Mouse (Mus musculus): ENCODE measurements around the gene Adipoq. TPM values are rescaled to one million over a fixed set of nuclear protein-coding genes. Genes with fewer than 3 reads are reported as not detected.

Adipoq gene
- total RNA-seq, 2 experiments from 2014 or later = 4.4 TPM; not detected in 1

DNA sequence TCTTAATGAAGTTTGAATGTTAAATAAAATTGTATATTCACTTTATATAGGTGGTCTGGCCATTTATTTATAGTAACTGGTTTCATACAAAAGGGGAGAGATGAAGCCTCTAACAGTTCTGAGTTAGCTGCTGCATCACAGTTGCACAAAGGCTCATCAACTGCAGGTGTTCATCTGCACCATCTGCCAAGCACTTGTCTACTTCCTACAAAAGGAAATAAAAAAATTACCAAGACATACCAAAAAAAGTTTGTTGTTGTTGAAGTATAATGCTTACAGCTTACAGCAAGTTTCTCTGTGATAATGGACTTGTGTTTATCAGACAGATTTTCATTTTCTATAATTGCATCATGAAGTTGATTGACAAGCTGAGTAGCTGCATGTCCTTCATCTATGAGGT, 32.4 kb upstream of the Adipoq start:
- ATAC-seq (replicated peaks; ENCODE audit: low FRiP score, poor library complexity, severe bottlenecking) = no peak

DNA sequence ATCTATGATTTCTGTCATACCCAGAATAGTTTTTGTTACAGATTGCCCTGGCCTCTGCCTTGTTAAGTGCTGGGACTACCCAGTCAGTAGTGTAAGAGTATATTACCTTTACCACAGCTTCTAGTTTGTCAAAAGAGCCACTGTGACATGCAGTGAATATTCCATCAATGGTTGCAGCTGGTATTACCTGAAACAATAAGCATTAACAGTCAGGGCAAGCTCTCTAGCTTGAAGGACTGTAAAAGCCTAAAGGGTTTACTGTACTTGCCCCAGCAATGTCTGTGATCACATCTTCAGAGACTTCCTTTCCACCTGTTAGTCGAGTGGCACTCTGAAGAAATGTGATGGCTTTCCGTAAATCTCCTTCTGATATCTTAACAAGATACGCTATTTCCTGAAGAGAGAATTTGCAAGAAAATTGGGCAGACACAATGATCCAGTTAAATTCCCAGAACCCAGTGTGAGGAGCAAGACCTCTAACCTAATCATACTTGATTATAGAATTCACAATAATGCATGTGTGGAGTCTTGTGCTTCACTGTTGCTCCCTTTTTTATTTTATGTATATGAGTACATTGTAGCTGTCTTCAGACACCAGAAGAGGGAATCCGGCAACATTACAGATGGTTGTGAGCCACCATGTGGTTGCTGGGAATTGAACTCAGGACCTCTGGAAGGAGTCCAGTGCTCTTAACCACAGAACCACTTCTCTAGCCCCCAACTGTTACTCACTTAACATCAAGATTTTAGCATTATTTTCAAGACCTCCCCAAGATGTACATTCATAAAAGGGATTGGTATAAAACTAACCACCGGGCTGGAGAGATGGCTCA, 31.8 kb upstream of the Adipoq start:
- ATAC-seq (replicated peaks; ENCODE audit: low FRiP score, poor library complexity, severe bottlenecking) = no peak

DNA sequence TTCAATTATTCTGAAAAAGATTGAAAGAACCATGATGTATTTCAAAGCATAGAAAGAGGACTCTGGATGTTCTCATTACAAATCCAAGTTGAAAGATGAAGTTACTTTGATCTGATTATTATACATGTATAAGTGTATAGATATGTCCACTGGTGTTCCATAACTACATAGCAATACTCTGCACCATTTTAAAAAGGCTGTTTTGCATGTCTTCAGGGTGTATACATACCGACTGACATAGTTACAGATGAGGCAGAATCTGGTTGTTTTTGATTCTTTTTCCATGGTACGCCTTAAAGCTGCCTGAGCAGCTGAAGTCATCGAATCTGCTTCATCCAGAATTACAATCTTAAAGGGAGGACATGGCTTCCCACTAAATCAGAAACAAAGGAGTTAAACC, 30.9 kb upstream of the Adipoq start:
- ATAC-seq (replicated peaks; ENCODE audit: low FRiP score, poor library complexity, severe bottlenecking) = no peak

DNA sequence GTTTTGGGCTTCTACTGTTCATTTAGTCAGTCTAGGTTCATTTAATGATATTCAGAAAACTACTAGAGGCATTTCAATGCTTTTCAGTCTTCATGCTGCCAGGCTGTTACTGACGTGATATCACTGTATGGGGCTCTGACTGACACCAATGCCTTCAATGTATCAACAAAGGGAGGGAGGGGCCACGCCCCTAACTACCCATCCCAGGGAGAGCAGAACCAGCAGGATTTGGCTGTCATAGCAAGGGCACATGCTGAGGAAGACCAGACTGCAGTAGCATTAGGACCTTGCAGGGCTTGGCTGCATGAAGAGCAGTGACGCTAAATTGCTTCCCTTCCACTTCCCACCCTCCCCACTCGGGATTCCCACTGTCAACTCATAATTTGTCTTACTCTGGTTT, 29.2 kb upstream of the Adipoq start:
- ATAC-seq (replicated peaks; ENCODE audit: low FRiP score, poor library complexity, severe bottlenecking) = no peak

DNA sequence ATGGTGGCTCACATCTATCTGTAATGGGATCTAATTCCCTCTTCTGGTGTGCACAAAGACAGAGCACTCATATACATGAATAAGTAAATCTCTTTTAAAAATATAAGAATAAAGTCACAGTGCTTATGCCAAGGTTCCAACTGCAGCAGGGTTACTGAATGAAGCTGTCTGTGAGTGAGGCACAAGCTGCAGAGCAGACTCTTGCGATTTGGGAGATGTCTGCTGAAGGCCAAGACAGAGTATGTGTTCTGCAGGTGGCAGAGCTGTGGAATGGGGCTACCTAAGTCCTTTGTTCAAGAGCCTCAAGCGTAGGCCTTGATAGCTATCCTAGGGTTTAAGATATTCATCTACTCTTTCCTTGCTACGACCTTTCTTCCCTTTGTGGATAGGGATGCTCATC, 23.9 kb upstream of the Adipoq start:
- no peak for ATAC-seq (replicated peaks; ENCODE audit: low FRiP score, poor library complexity, severe bottlenecking)

DNA sequence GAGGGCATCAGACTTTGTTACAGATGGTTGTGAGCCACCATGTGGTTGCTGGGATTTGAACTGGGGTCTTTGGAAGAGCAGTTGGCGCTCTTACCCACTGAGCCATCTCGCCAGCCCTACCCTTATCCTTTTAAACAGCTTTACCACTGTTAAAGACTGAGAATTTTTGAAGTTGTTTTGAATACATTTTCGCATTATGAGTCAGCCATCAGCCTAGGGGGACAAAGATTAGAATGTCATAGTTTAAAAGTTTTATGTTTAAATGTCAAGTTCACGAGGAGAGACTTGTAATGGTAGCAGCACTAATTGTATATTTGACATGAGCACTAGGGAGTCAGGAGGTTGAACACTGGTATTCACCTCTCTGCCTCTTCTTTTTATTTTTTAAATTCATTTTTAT, 23.2 kb upstream of the Adipoq start:
- ATAC-seq (replicated peaks; ENCODE audit: low FRiP score, poor library complexity, severe bottlenecking) = no peak

DNA sequence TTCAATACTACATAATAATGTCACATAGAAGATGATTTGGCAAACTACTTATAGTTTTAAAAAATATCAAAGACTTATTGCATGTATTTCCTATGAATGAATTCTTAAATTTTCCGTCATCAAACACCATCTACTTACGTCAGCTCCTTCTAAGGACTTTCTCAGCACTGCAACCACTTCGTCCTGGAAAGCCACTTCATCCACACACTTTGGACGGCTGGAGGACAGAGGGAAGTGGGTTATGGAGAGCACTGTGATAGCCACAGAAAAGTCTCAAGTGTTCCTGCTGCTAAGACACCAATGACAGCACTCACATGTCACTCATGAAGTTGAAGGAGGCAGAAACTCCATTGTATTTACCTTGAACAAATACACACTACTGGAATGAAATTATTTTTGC, 21.9 kb upstream of the Adipoq start:
- ATAC-seq (replicated peaks; ENCODE audit: low FRiP score, poor library complexity, severe bottlenecking) = no peak

DNA sequence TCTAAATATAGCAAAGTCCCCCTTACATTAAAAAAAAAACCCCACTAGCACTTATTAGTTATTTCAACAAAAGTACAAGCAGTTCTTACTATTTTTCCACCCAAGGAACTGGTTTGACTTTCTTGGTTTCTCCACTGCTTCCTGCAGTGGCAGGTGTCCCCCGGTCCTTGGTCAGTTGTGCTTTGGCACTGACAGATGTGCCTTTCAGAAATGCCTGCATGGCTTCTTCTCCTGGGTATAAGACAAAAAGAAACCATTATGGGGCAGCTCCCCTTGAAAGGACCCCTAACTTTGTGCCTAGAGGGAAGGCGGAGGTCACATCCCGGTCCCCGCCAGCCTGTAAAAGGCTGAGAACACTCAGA, 19.0 kb upstream of the Adipoq start:
- ATAC-seq (replicated peaks; ENCODE audit: low FRiP score, poor library complexity, severe bottlenecking) = peak; percentile 53

DNA sequence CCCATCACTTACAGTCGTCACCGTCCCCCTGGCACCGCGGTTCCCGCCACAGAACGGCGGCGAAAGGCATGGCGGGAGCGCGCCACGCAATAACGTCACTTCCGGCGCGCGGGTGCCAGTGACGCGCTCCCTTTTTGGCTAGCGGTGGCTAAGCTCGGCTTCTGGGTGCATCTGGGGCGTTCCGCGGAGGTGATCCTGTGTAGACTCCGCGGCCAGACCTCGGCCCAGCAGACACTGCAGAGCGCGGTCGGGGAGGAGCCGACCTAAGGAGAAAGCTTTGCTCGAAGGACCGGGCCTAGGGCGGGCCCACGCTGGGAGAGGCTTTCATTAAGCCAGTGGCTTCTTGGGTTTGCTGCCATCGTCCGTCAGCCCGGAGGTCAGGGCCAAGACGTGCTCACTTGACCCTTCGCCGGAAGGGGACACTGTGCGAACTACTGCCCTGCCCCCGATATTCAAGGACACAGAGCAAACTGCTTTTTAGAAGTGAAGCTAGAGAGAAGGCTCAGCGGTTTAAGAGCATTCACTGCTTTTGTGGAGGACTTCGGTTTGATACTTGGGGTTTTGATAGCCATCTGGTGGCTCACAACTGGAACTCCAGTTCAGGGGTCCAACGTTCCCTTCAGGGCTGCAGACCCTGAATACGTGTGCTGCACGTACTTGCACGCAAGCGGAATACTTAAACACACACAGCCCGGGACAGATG, 18.5 kb upstream of the Adipoq start, which contains the start of gene Rfc4:
Gene Rfc4, minus strand, starts transcription at position 65 of the 703 bp plus-strand sequence.
- peak; percentile 99 for ATAC-seq (replicated peaks; ENCODE audit: low FRiP score, poor library complexity, severe bottlenecking)

DNA sequence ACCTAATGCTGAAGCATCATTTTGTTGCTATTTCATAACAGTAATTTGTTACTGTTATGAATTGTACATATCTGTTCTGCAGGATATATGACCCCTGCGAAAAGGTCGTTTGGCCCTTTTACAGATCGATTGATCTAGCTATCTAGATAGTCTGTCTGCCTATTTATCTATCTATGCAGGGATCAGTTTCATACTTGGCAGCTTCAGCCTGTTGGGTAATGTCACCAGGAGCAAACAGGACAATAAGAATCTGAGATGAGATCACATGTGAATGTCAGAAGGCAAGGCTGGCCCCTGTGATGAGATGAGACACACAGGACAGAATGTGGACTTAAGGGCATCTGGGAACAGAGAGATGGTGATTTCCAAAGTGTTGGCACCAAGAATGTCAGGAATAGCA, 16.0 kb upstream of the Adipoq start:
- ATAC-seq (replicated peaks; ENCODE audit: low FRiP score, poor library complexity, severe bottlenecking) = no peak

DNA sequence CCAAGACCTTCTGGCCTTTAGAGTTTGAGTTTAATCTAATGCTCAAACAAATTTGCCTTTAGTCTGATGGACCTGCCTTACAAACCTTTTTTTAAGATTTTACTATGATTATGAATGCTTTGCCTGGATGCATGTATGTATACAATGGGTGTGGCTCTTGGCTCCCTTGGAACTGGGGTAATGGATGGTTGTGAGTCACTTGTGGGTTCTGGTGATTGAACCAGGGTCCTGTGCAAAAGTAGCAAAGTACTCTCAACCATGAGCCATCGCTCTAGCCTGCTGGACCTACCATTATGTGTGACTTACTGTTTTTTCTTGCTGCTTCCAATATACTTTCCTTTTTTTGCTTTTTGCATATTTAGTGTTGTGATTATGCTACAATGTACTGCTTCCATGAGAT, 14.0 kb upstream of the Adipoq start:
- no peak for ATAC-seq (replicated peaks; ENCODE audit: low FRiP score, poor library complexity, severe bottlenecking)

DNA sequence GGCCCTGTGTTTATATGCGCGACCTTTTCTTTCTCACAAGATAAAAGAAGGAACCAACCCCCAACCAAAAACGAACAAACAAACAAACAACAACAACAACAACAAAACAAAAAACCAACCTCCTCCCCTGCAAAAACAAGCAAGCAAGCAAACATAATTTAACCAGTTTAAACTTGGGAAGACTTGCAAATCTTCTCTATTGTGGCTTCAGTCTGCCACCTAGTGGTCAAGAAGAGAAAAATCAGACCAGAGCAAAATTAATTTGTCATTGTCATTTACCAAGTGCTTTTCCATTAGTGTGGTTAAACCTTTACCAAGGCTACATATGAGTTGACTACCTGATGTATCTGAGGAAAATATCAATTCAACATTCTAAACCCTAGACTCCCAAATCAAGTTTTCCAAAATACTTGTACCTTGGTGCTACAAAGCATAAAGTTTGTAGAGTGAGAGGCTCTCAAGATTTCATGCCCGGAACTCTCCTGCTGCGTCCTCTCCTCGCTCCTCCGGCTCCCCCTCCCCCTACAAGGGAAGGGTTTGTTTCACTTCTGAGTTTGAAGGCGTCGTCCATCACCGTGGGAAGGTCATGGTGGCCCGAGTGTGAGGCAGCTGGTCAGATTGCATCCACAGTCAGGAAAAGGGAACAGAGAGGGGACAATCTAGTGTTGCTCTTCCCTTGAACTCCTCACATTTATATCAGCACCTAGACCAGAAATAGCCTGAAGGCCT, 10.8 kb upstream of the Adipoq start:
- peak; percentile 67; the same call in 1 of the 2 replicates for ATAC-seq (replicated peaks; ENCODE audit: low FRiP score, poor library complexity, severe bottlenecking)

DNA sequence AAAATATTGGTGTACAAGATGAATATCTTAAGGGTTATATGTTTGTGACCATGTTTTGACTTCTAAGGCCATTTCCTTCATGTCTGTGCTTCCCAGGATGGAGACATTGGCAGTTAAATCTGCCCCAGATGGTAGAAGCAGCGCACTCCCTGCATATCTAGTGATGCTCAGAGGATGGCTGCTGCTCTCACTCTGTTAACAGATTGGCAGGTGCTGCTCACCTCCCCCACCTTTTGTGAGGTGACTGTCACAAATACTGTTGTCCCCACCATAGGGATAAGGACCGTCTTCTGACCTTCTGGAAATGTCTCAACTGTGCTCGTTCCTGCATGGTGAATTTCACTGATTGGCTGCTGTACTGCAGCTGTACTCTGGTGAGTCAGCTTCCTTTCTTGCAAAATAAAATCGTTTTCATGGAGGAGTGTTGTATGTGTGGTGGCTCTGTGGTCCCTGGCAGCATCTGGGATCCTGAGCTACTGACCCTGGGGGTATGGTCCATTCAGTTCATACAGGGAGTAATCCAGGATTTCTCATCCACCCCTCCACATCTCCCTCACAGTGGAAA, 9.8 kb upstream of the Adipoq start:
- ATAC-seq (replicated peaks; ENCODE audit: low FRiP score, poor library complexity, severe bottlenecking) = no peak

DNA sequence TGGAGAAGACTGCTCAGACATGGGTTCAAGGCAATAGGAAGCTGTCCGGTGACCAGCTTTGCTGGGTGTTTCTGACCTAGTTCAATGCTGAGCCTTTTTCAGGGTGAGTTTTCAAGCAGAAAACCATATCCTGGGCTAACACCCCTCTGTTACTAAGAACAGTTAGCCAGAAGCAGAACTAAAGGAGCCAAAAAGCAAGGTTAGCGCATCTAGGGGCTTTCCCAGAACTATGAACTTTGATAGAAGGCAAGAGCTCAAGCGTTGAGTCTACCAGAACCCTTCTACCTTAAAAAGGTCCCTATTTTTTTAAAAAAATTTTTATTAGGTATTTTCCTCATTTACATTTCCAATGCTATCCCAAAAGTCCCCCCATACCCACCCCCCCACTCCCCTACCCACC, 5.4 kb upstream of the Adipoq start:
- ATAC-seq (replicated peaks; ENCODE audit: low FRiP score, poor library complexity, severe bottlenecking) = no peak

DNA sequence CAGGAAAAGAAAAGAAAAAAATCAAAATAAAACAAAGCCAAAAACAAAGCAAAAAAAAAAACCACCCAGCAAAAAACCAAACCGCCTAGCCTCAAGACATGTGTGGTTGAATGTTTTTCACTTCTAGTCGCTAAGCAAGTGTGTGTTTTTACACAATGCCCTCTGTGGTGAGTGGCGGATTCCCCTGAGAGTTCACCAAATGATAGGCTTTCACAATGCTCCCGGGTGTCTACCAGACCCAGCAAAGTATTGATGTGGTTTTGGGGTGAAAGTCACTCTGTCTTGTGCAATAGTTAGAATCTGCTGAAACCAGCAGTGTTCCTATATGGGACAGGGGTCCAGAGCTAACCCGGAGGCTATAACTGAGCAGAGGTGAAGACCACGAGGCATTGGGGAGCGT, 2.0 kb upstream of the Adipoq start:
- ATAC-seq (replicated peaks; ENCODE audit: low FRiP score, poor library complexity, severe bottlenecking) = no peak

DNA sequence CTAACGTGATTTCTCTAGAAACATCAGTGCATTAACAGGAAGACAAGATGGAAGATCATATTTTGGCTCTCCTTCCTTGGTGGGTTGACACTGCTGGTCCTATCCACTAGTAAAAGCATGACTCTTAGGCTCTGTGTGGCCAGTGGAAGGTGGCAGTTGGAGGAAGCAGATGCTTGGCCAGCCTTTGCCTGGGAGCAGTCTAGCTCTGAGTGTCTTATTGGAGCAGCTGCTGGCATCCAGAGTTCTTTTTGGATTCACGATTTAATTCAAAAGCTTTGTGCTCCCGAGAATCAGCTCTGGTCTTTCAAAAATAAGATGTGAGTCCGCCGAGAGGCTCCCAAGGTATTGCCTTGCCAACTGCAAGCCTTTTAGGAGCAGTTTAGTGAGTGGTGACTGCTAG, 1.1 kb upstream of the Adipoq start:
- no peak for ATAC-seq (replicated peaks; ENCODE audit: low FRiP score, poor library complexity, severe bottlenecking)

DNA sequence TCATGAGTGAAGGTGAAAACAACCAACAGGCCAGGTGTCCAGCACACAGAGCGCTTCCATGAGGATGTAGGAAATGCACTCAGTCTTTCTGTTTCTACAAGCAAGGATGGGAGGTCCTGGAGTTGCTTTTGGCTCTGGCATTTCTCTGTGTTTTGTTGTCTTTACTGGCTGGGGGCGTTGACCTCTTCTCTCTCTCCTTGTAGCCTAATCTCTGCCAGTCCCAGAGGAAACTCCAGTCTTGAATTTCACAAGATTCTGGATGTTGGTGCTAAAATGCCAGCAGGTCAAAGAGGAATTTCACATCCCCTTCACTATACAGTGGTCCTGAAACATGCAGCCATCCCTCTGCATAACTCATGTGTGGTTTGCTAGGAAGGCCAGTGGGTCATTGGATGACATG, 2.6 kb downstream of the Adipoq start:
- no peak for ATAC-seq (replicated peaks; ENCODE audit: low FRiP score, poor library complexity, severe bottlenecking)

DNA sequence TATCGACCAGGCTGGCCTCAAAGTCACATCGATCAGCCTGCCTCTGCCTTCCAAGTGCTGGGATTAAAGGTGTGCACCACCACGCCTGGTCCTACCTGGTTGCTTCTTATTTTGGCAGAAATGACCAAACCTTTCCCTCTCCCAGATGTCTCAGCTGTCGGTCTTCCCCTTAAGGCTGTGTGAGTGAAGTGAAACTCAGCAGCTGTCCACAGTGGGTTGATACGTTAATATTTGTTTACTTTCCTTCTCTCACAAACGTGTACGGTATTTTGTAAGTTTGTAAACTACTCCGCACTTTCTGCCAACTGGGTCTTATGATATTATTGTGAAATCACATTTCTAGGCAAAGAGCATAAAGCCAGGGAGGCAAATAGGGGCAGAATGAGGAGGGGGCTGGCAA, 3.1 kb downstream of the Adipoq start:
- ATAC-seq (replicated peaks; ENCODE audit: low FRiP score, poor library complexity, severe bottlenecking) = no peak

DNA sequence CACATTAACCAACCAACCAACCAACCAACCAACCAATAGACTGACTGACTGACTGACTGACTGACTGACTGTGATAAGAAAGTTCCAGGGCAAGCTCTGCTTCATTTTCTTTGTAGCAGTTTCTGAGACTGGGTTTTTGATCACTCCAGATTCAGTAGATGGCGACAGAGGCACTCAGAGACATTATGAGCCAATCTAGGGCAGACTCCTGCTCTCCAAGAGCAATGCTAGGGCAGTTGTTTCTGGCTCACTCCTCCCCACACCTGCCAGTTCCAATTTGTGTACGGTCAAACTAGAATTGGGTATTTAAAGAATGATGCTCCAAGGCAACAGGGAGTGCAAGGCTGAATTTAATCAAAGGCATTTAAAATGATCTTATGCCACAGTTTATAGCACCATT, 5.1 kb downstream of the Adipoq start:
- ATAC-seq (replicated peaks; ENCODE audit: low FRiP score, poor library complexity, severe bottlenecking) = no peak

DNA sequence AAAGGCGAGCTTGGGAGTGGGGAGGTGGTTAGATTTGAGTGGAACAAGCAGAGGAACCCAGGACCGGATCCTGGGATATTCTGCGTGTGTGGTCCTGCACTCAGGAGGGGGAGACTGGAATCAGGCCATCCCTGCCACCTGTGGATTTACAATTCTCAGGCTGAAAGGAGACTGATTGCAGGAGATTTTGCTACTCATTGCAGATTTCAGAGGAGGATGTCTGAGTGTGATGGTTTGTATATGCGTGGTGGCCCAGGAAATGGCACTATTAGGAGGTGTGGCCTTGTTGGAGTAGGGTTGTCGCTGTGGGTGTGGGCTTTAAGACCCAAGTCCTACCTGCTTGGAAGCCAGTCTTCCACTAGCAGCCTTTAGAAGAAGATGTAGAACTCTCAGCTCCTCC, 7.9 kb downstream of the Adipoq start:
- ATAC-seq (replicated peaks; ENCODE audit: low FRiP score, poor library complexity, severe bottlenecking) = no peak

DNA sequence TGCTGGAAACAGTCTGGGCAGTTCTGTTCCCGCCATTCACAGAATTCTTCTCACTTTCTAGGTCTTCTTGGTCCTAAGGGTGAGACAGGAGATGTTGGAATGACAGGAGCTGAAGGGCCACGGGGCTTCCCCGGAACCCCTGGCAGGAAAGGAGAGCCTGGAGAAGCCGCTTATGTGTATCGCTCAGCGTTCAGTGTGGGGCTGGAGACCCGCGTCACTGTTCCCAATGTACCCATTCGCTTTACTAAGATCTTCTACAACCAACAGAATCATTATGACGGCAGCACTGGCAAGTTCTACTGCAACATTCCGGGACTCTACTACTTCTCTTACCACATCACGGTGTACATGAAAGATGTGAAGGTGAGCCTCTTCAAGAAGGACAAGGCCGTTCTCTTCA, 10.7 kb downstream of the Adipoq start:
- ATAC-seq (replicated peaks; ENCODE audit: low FRiP score, poor library complexity, severe bottlenecking) = no peak

All from erythroblast, adult 5-6 weeks (primary cell).